Mouse (Mus musculus) midbrain, postnatal 0 days (tissue): ENCODE data around the gene Spata5. TPM values are rescaled to one million over a fixed set of nuclear protein-coding genes. Genes with fewer than 3 reads are reported as not detected.
"Not testable (repeated sequence)": the region's sequence is repeated elsewhere in the genome, so short reads cannot be mapped to it uniquely, and the experiment has no call there.

Experiments used
- ATAC-seq: fragments of 200-750 bp; cut with Nextera tagmentation; 2 replicates; pipeline ENCODE4 v1.8.0; 2017; ENCODE audit warnings: moderate number of reproducible peaks, mild to moderate bottlenecking, moderate TSS enrichment, moderate library complexity; ENCODE audit not compliant: low FRiP score
- DNase-seq: peaks from one replicate; pipeline ENCODE4 v3.0.0-alpha.2; 2015; ENCODE audit warnings: low spot score
- H3K27ac ChIP-seq: fragments of 300-500 bp; sonication (generic); 2 replicates; pipeline ENCODE4 v1.5.1; 2014; ENCODE audit warnings: low read depth, mild to moderate bottlenecking, low read length, mixed read lengths
- H3K27me3 ChIP-seq: fragments of 300-500 bp; sonication (generic); 2 replicates; pipeline ENCODE4 v1.6.1; 2014; ENCODE audit warnings: low read length, control low read depth, mixed read lengths; ENCODE audit not compliant: insufficient read depth
- H3K36me3 ChIP-seq: fragments of 300-500 bp; sonication (generic); 2 replicates; pipeline ENCODE4 v1.6.1; 2014; ENCODE audit warnings: low read length, control low read depth, mixed read lengths; ENCODE audit not compliant: insufficient read depth
- H3K4me1 ChIP-seq: fragments of 300-500 bp; sonication (generic); 2 replicates; pipeline ENCODE4 v1.6.1; 2014; ENCODE audit warnings: mild to moderate bottlenecking, control low read depth, antibody characterized with exemption, low read length, mixed read lengths; ENCODE audit not compliant: insufficient read depth
- H3K4me2 ChIP-seq: fragments of 300-500 bp; sonication (generic); 2 replicates; pipeline ENCODE4 v1.6.1; 2014; ENCODE audit warnings: low read depth, mild to moderate bottlenecking, low read length, mixed read lengths; ENCODE audit not compliant: poor library complexity, severe bottlenecking
- H3K4me3 ChIP-seq: fragments of 300-500 bp; sonication (generic); 2 replicates; pipeline ENCODE4 v1.5.1; 2014; ENCODE audit warnings: low read depth, mild to moderate bottlenecking, low read length, moderate library complexity
- H3K9ac ChIP-seq: fragments of 300-500 bp; sonication (generic); replicated peaks from 2 replicates; pipeline ENCODE4 v1.6.1; 2014; ENCODE audit warnings: mild to moderate bottlenecking, low read length, moderate library complexity, mixed read lengths; ENCODE audit not compliant: poor library complexity, severe bottlenecking
- H3K9me3 ChIP-seq: fragments of 300-500 bp; sonication (generic); 2 replicates; pipeline ENCODE4 v1.6.1; 2016; ENCODE audit warnings: low read length, control low read depth
- CTCF ChIP-seq: IDR thresholded peaks from 2 replicates; pipeline ENCODE4 v1.5.1; 2016; ENCODE audit warnings: antibody characterized with exemption, mild to moderate bottlenecking
- WGBS: fragments of 180-500 bp; shearing (Covaris S2); extraction: QIAGEN DNeasy Blood & Tissue Kit; methylation state at CpG from one replicate; pipeline ENCODE4 v1.1.7; 2014; 5-methylcytosine and 5-hydroxymethylcytosine counted together
- polyA plus RNA-seq: library from polyadenylated mRNA; unstranded; fragments of >200 nt; fragmentation: Nextera tagmentation; extraction: Ambion mirVana; gene quantifications from 2 replicates; pipeline ENCODE4 v1.2.1, GENCODE M21; 2015
- total RNA-seq: library from RNA; depleted of rRNA; stranded (reverse); fragments of >200 nt; gene quantifications from 2 replicates; pipeline ENCODE4 v1.2.3, GENCODE M21; 2014

The Spata5 gene
- total and polyA plus RNA-seq, 2 experiments from 2014 or later: 18.9 to 19.5 TPM

- Histone ChIP-seq H3K4me1 (peaks cover 9% of the 10 kb centered on the region), H3K4me3 (peak overlapping the region; percentile 17; the same call in 1 of the 2 replicates), H3K9me3 (no peaks in the 10 kb centered on the region), H3K4me2 (peak overlapping the region; percentile 45), H3K36me3 (no peaks in the 10 kb centered on the region), H3K9ac (peak overlapping the region; percentile 44; the same call in 1 of the 2 replicates), H3K27ac (peak overlapping the region; percentile 57), H3K27me3 (no peaks in the 10 kb centered on the region)
- DNase-seq: peak; percentile 33
- TF ChIP-seq CTCF: no peak
- no peak; the same call in 1 of the 2 replicates for ATAC-seq
- WGBS: 16% methylated on average over 16 of the region's 16 CpGs
Observed at GRCm38 (mm10) chr3:37586731-37587578, 167.3 kb downstream of the Spata5 start.

- no peak for ATAC-seq
- H3K27me3 ChIP-seq: no peaks in the 10 kb centered on the region
- no peaks in the 10 kb centered on the region for H3K4me1 ChIP-seq
- H3K9ac ChIP-seq: no peak overlapping the region
- no peak for TF ChIP-seq CTCF
- no peaks in the 10 kb centered on the region for H3K9me3 ChIP-seq
- DNase-seq: no peak
- no peak overlapping the region for H3K4me3 ChIP-seq
- H3K36me3 ChIP-seq: no peaks in the 10 kb centered on the region
- 64% methylated on average over 10 of the region's 10 CpGs for WGBS
- H3K4me2 ChIP-seq: no peak overlapping the region
- H3K27ac ChIP-seq: no peak overlapping the region
Observed at GRCm38 (mm10) chr3:37595721-37596120, 176.0 kb downstream of the Spata5 start.

GRCm38 (mm10) chr3:37596519-37596918 is 176.8 kb downstream of the Spata5 start:
- H3K4me3 ChIP-seq: no peak overlapping the region
- ATAC-seq: no peak
- H3K36me3 ChIP-seq: no peaks in the 10 kb centered on the region
- no peak overlapping the region for H3K9ac ChIP-seq
- 74% methylated on average over 6 of the region's 6 CpGs for WGBS
- no peak for TF ChIP-seq CTCF
- no peaks in the 10 kb centered on the region for H3K27me3 ChIP-seq
- H3K4me2 ChIP-seq: no peak overlapping the region
- DNase-seq: no peak
- no peaks in the 10 kb centered on the region for H3K9me3 ChIP-seq
- no peak overlapping the region for H3K27ac ChIP-seq
- H3K4me1 ChIP-seq: no peaks in the 10 kb centered on the region

- H3K27me3 ChIP-seq: no peaks in the 10 kb centered on the region
- no peak overlapping the region for H3K9ac ChIP-seq
- WGBS: 77% methylated on average over 5 of the region's 5 CpGs
- no peak overlapping the region for H3K4me3 ChIP-seq
- no peak for TF ChIP-seq CTCF
- H3K9me3 ChIP-seq: no peaks in the 10 kb centered on the region
- no peak overlapping the region for H3K27ac ChIP-seq
- H3K36me3 ChIP-seq: no peaks in the 10 kb centered on the region
- no peak for ATAC-seq
- no peak for DNase-seq
- H3K4me1 ChIP-seq: no peaks in the 10 kb centered on the region
- H3K4me2 ChIP-seq: no peak overlapping the region
Observed at GRCm38 (mm10) chr3:37597200-37597599, 177.5 kb downstream of the Spata5 start.

GRCm38 (mm10) chr3:37599641-37600040 is 179.9 kb downstream of the Spata5 start:
- DNase-seq, H3K27ac ChIP-seq, H3K4me3 ChIP-seq, H3K9me3 ChIP-seq, H3K9ac ChIP-seq, H3K4me2 ChIP-seq, H3K27me3 ChIP-seq, H3K4me1 ChIP-seq, H3K36me3 ChIP-seq, ATAC-seq: not testable (repeated sequence)
- 96% methylated on average over 14 of the region's 14 CpGs for WGBS

GRCm38 (mm10) chr3:37602356-37602755 is 182.7 kb downstream of the Spata5 start:
- H3K27me3 ChIP-seq: no peaks in the 10 kb centered on the region
- no peaks in the 10 kb centered on the region for H3K9me3 ChIP-seq
- DNase-seq (no peak), ATAC-seq (no peak)
- H3K4me2 ChIP-seq: no peak overlapping the region
- no peak overlapping the region for H3K27ac ChIP-seq
- WGBS: 96% methylated on average over 9 of the region's 9 CpGs
- no peak overlapping the region for H3K9ac ChIP-seq
- H3K4me3 ChIP-seq: no peak overlapping the region
- no peak for TF ChIP-seq CTCF
- H3K36me3 ChIP-seq: no peaks in the 10 kb centered on the region
- peaks cover 5% of the 10 kb centered on the region; the same call in 1 of the 2 replicates for H3K4me1 ChIP-seq
